Mouse (Mus musculus) heart, postnatal 10 days (tissue): Measurements from ENCODE around the gene Pfdn2. TPM values are rescaled to one million over a fixed set of nuclear protein-coding genes. Genes with fewer than 3 reads are reported as not detected.
"Not testable (repeated sequence)": the region's sequence is repeated elsewhere in the genome, so short reads cannot be mapped to it uniquely, and the experiment has no call there.

ENCODE experiments used
- DNase-seq, 2 experiments: peaks; one replicate each; pipeline ENCODE4 v3.0.0; 2021
- intact Hi-C: fragments of 180-260 bp; cut with DNase I; formaldehyde crosslinking; loops from one replicate; pipeline ENCODE4 v1.15.1; 2025
- total RNA-seq, 2 experiments: library from RNA; stranded (reverse); gene quantifications; 2 replicates each; pipeline ENCODE4 v1.2.3; 2021

Gene Pfdn2
- 10 to 100 TPM; 73.4 to 73.9 TPM for total RNA-seq

DNA sequence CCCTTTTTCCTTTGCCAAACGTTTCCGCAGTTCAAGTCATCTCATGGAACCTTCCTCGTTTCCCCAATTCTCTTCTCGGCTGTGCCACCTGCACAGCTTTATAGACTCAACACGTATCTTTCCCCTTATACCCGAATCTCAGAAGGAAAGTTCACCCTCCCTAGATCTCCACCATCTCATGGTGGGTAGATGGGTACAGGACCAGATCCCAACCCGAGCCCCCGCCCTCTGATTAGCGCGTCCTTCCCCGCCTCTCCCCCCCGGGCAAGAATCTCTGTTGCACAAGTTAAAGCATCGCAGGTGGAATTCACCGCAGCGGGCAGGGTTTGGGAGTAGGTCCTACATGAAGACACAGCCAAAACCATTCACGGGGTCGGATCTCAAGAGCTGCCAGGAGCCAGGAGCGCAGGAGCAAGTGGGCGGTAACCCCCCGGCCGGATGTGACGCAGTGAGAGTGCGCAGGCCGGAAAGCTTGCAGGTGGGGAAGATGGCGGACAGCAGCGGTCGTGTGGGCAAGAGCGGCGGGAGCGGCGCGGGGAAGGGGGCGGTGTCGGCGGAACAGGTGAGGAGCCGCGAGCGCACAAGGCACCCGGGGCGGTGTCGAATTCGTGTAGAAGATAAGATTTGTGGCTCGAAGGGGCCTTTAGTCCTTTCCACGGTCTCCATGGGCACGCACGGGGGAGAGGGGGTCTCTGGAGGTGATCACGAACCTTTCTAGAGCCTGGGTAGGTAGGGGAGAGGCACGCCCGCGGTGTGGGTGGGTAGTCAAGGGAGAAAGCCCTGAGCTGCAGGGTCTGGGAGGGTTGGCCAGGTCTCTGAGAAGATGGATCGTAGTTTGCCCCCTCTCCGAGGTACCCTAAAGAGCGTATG lies at the start of gene Pfdn2, which contains the start of gene Nit1:
Gene Pfdn2, plus strand, starts transcription at position 446 of the 870 bp plus-strand sequence.
Gene Nit1, minus strand, starts transcription at position 422 of the 870 bp plus-strand sequence.
- peak; percentile 92 to 95 for DNase-seq
- intact Hi-C loops, result no loop called here

- no peak for DNase-seq
- intact Hi-C loops, result no loop called here
These were observed 47.2 kb upstream of the Pfdn2 start for GRCm38 (mm10) chr1:171298226-171298625.

DNA sequence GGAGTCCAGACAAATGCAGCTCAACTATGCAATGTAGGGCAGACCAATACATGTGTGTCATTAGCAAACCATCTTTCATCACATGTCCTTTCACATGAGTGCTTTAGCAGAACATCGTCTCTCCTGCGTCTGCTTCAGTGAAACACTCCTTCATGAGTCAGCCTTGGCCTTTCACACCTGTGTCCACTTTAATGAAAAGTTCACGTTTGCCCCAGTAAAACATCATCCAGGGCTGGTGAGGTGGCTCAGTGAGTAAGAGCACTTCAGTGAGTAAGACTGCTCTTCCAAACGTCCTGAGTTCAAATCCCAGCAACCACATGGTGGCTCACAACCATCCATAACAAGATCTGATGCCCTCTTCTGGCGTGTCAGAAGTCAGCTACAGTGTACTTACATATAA lies 39.3 kb upstream of the Pfdn2 start:
- intact Hi-C loops, DNase-seq: not testable (repeated sequence)

DNA sequence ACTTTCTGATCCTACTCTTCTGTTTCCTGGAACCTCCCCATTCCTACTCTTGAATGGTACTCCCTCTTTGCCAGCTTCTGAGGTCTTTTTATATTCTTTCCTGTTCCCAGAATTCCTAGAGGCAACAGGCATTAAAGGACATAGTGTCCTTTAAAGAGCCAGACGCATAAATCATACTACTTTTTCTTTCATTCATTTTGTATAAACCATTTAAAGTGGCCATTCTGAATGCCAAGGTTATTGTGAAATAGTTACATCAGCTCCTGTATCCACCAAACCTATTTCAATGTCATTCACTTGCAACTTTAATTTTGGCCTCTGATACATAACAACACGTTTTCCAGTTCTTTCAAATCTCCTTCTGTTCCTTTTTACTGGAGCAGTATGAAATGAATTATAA lies 36.1 kb upstream of the Pfdn2 start:
- intact Hi-C loops, result no loop called here
- DNase-seq, result no peak

DNA sequence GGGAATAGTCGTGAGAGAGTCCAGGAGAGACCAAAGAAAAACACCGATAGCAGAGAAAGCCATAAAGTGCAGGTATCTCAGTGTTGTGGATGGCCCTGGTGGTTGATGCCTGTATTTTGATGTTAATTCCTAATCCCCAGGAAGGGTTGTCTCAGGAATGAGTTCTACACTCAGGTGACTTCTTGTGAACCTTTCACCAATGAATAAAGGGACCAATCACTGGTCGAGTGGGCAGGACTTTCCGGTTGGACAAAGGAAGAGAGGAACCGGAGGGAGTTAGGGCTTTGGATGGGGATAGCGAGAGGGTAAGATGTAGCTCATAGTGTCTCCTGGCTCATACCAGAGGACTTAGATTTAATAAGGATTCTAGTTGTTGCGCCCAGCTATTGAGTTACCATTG lies 25.7 kb upstream of the Pfdn2 start:
- intact Hi-C loops, result loop anchor here (2.0 kb wide), 1 partner anchor 61 kb away; no protein-coding TSS in a partner anchor
- DNase-seq, result no peak

- intact Hi-C loops, result loop anchor here (2.0 kb wide), 1 partner anchor 61 kb away; no protein-coding TSS in a partner anchor
- no peak for DNase-seq
These were observed 25.3 kb upstream of the Pfdn2 start for GRCm38 (mm10) chr1:171320151-171320550.

DNA sequence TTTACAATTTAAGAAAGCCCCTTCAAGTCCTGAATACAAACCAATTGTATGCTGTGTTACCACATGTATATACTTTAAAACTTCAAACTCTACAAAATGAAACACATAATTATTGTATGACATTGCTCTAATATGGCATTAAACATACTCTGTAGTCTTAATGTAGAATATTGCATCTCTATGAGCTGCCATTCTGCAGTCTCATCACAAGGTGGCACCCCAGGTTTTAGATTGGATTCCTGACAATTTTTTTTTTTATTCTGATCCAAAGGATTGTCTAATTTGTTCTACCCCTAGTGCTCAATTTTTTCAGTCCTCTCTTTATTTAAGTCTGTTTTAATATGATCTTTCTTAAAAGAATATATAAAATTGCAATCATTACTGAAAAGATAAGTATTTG lies 24.1 kb upstream of the Pfdn2 start:
- peak in 1 of 2 experiments; percentile 51 for DNase-seq
- intact Hi-C loops, result loop anchor here (1.0 to 2.0 kb wide), 2 partner anchors 36 to 59 kb away; no protein-coding TSS in a partner anchor

DNA sequence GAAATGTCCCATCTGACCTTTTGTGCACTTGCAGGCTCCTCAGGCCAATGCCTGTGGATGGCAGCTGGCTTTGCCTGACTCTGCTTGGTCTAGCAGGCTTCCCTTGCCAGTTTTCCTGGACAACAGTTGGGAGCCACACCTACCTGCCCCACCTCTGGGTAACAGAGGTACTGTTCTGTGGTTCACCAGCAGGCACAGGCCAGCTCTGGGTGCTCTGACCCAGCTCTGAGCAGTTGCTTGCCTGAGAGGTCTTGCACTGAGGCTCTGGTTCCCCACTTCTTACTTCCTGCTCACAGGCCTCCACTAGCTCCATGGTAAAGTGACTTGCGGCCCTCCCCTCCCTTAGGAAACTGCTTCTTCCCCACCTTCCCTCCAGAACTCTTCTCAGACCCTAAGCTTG lies 23.5 kb upstream of the Pfdn2 start:
- intact Hi-C loops, result no loop called here

GRCm38 (mm10) chr1:171325571-171325970 lies 19.9 kb upstream of the Pfdn2 start:
- no peak for DNase-seq
- intact Hi-C loops, result no loop called here

More for the DNA sequence above, 23.5 kb upstream of the Pfdn2 start:
- no peak for DNase-seq

DNA sequence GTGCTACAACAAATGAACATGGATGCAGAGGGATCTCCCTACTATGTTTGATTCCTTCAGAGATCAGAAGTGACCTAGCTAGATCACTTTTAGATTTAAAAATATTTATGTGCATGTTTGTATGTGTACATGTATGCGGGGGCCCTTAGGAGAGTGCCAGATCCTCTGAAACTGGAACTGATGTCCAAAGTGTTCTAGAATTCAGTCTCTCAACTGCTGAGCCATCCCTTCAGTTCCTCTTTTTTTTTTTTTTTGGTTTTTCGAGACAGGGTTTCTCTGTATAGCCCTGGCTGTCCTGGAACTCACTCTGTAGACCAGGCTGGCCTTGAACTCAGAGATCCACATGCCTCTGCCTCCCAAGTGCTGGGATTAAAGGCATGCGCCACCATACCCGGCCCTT lies 18.9 kb upstream of the Pfdn2 start:
- DNase-seq, intact Hi-C loops: not testable (repeated sequence)

DNA sequence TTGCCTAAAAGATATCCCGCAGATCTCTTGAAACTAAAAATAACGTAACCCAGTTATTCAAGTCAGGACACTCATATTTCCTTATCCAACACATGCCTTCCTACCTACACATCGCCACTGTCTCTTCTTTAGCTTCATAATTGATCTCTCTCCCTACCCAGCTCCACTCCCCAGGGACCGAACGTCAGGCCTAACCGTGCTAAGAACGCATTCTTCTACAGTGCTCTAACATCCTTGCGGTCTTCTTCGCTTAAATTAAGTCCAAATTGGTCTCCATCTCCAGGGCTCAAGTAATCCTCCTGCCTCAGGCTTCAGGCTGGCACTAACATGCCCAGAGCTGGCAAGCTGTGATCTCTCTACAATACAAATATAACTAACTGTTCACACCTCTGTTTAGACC lies 17.2 kb upstream of the Pfdn2 start:
- intact Hi-C loops, result loop anchor here (2.0 kb wide), 1 partner anchor 33 kb away; the partner anchor contains the start of gene Ufc1
- DNase-seq, result peak in 1 of 2 experiments; percentile 27

DNA sequence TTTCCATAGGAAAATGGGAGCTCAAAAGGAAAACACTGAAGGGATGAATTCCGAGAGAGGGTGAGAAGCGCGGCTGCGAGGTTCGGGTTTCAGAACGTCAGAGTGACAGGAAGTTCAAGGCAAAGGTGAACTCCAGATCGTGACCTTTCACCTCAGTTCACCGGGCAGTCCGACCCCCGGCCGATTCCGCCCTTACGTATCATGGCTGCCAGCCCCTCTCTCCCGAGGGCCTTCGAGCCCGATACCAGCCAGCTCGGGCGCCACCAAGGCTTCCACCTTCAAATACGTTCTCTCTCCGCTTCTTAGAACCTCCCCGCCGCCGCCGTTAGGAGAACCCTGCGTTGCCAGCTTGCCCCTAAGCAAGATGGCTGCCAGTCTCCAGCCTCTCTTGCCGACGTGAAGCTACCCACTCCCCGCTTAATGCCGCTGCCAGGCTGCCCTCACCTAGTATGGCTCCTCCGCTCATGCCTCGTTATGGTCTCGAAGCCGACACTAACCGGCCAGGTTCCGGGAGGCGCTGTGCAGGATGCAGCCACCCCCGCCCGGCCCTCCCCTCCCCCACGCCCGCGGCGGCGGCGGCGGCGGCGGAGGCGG lies 16.5 kb upstream of the Pfdn2 start, which contains the start of gene Dedd:
Gene Dedd, plus strand, starts transcription at position 307 of the 594 bp plus-strand sequence.
- DNase-seq, result peak; percentile 94 to 95
- intact Hi-C loops, result loop anchor here (2.0 kb wide), 1 partner anchor 34 kb away; the partner anchor contains the start of gene Ufc1

DNA sequence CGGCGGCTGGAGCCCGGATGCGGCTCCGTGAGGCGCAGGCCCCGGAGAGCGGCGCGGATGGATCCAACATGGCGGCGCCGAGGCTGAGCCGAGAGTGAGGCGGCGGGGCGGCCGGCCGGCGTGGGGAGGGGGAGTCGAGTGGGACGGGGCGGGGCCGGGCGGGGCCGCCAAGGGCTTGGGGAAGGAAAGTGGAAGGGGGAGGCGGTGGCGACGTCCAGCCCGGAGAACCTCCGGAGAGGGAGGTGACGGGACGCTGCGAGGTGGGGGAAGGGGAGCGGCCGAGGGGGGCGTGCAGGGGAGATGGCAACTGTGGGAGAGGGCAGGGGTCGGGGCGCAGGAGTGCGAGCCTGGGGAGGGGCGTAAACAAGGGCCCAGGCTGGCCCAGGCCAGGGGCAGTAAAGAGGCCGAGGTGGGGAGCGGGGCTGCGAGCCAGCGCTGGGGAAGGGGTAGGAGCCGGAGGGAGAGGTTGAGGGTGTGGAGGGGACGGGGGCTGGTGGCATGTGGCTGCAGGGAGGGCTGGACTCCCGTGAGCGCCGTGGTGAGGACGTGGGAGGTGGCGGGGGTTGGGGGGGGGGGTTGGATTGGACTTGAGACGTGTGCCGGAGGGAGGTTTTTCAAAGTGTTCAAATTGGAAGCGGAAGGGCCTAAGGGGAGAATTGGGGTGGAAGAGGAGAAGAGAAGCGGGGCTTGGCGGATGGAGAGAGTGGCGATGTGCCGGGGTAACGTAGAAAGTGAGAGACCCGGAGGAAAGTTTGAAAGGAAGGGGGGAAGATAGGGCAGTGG lies 15.8 kb upstream of the Pfdn2 start:
- DNase-seq, result no peak
- intact Hi-C loops, result loop anchor here (2.0 kb wide), 1 partner anchor 35 kb away; the partner anchor contains the start of gene Ufc1

GRCm38 (mm10) chr1:171330216-171330560 lies 15.3 kb upstream of the Pfdn2 start:
- intact Hi-C loops, result no loop called here
- DNase-seq, result peak in 1 of 2 experiments; percentile 36

DNA sequence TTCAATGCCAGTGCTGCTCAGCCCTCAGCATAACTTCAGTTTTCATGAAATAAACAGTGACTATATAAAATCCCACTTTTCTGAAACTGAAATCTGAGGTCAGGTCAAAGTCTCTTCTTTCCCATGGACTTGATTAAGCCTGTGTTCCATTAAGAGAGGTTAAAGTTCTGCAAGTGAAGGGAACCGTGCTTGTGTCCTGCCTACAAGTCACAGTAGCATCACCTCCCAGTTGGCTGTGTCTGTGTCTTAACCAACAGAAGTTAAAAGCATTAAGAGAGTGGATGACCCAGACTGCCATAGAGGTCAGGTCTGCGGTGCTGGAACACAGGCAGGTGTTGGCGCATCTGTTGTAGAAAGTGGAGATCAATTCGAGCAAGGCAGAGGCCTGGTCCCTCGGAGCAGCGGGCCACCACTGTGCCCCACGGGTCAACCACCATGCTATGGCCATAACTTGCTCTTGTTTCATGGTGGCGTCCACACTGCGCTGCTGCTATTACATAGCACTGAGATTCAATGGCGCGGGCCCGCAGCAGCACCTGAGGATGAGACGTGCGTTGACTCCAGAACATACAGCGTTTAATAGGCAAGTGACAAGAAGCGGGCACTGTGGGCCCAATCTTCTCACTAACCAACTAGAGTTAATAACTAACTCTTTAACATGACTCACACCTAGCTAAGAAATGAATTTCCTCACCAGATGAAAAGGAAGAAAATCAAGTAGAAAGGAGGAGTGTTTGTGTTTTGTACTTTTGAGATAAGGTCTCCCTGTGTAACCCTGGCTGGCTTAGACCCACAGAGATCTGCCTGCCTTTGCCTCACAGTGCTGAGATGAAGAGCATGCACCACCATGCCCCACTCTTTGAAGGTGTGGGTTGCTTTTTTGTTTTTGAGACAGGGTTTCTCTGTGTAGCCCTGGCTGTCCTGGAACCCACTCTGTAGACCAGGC lies 2.9 kb upstream of the Pfdn2 start:
- intact Hi-C loops, result no loop called here
- no peak for DNase-seq

GRCm38 (mm10) chr1:171343922-171344677 lies 1.4 kb upstream of the Pfdn2 start:
- DNase-seq, result peak; percentile 32 to 46

GRCm38 (mm10) chr1:171344715-171345114 lies 755 bp upstream of the Pfdn2 start:
- intact Hi-C loops, result no loop called here

More at GRCm38 (mm10) chr1:171343922-171344677, 1.4 kb upstream of the Pfdn2 start:
- intact Hi-C loops, result no loop called here

GRCm38 (mm10) chr1:171346095-171346450 lies 603 bp downstream of the Pfdn2 start:
- no peak for DNase-seq
- intact Hi-C loops, result no loop called here

More at GRCm38 (mm10) chr1:171344715-171345114, 755 bp upstream of the Pfdn2 start:
- DNase-seq, result no peak

DNA sequence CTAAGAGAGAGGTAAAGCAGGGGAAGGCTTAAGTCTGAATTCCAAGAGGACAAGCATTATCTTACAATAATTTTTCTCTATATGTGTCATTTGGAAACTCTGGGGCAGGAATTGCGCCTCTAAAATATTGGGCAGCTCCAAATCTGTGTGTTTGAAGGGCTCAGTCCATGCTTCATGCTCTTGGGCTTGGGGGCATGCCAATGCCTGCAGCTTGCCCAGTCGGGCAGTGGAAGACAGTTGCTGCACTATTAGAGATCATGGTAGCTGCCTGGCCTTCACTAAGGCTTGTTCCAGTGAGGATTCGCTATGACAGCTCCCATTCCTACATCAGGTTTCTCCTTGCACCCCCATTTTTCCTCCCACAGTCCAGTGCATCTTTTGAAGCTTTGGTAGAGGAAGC lies 3.2 kb downstream of the Pfdn2 start:
- peak in 1 of 2 experiments; percentile 22 for DNase-seq
- intact Hi-C loops, result no loop called here
